In genomic region chr3:58372066-58372904, GRCm38 (mm10) we compare ENCODE assay signal across 8 mouse cellular contexts. TPM values are rescaled to one million over a fixed set of nuclear protein-coding genes. Genes with fewer than 3 reads are reported as not detected.
DNase-seq lines count a peak whose midpoint lies in the region; ATAC-seq lines count a peak whose summit lies in the region.

No protein-coding gene starts in this region.

- H3K36me3 ChIP-seq in hindbrain, embryonic 15.5 days, result no peaks in the 10 kb centered on the region
- no peaks in the 10 kb centered on the region for H3K36me3 ChIP-seq in stomach, embryonic 14.5 days (ENCODE audit: control insufficient read depth, insufficient read depth, low read length)

- H3K9ac ChIP-seq in hindbrain, embryonic 15.5 days, result no peak overlapping the region
- H3K9ac ChIP-seq in stomach, embryonic 14.5 days (replicated peaks; ENCODE audit: low read depth, low read length), result no peak overlapping the region

- H3K9me3 ChIP-seq in hindbrain, embryonic 15.5 days, result no peaks in the 10 kb centered on the region
- no peaks in the 10 kb centered on the region for H3K9me3 ChIP-seq in stomach, embryonic 14.5 days (ENCODE audit: control insufficient read depth, low read depth, low read length)

- peak overlapping the region; percentile 52; the same call in 1 of the 2 replicates for H3K27ac ChIP-seq in hindbrain, embryonic 15.5 days (replicated peaks)
- H3K27ac ChIP-seq in stomach, embryonic 14.5 days (ENCODE audit: low read length), result peak overlapping the region; percentile 8; the same call in 1 of the 2 replicates

- peak; percentile 31 for DNase-seq in WW6 (ENCODE audit: low read depth, low spot score)
- DNase-seq in cerebellum, postnatal 10 days, result peak; percentile 80 to 85
- DNase-seq in gastrocnemius, adult 8-10 months (ENCODE audit: low spot score in 2 of 2), result peak; percentile 19 to 23
- DNase-seq in layer of hippocampus, postnatal 14 days (ENCODE audit: low spot score in 2 of 2), result peak; percentile 24 to 52
- DNase-seq in lung, postnatal 25 days (ENCODE audit: low spot score), result peak; percentile 90
- DNase-seq in thymus, postnatal 25 days, result no peak

- no peaks in the 10 kb centered on the region for H3K27me3 ChIP-seq in hindbrain, embryonic 15.5 days
- H3K27me3 ChIP-seq in stomach, embryonic 14.5 days (ENCODE audit: control insufficient read depth, insufficient read depth, low read length), result no peaks in the 10 kb centered on the region

- peak; percentile 94 for ATAC-seq in hindbrain, embryonic 15.5 days (ENCODE audit: low FRiP score, low read depth)
- peak; percentile 93 for ATAC-seq in stomach, embryonic 14.5 days (ENCODE audit: insufficient number of reproducible peaks, insufficient read depth, low FRiP score, low read depth)

- whole genome bisulfite sequencing in hindbrain, embryonic 15.5 days, result 9% methylated on average over 9 of the region's 9 CpGs
- WGBS in stomach, embryonic 14.5 days, result 10% methylated on average over 9 of the region's 9 CpGs

- peak overlapping the region; percentile 42 for H3K4me2 ChIP-seq in hindbrain, embryonic 15.5 days
- H3K4me2 ChIP-seq in stomach, embryonic 14.5 days (replicated peaks; ENCODE audit: low read depth, low read length), result peak overlapping the region; percentile 33

- peak overlapping the region; percentile 9; the same call in 1 of the 2 replicates for H3K4me3 ChIP-seq in hindbrain, embryonic 15.5 days
- no peak overlapping the region for H3K4me3 ChIP-seq in stomach, embryonic 14.5 days (ENCODE audit: low read depth, low read length)

- peaks cover 17% of the 10 kb centered on the region for H3K4me1 ChIP-seq in hindbrain, embryonic 15.5 days (replicated peaks)
- peaks cover 12% of the 10 kb centered on the region; the same call in 1 of the 2 replicates for H3K4me1 ChIP-seq in stomach, embryonic 14.5 days (ENCODE audit: control insufficient read depth, insufficient read depth, low read length)

RNA-seq across cellular contexts. Expression of gene Tsc22d2, which starts 42.2 kb away (rescaled TPM):
- 10 to 100 TPM; 23.7 to 29.8 (median 26.0) TPM for total RNA-seq in gastrocnemius, adult 8-10 months (2022)
- polyA plus RNA-seq in hindbrain, embryonic 15.5 days (2015; fragmentation: Nextera tagmentation; extraction: Ambion mirVana), result 8.4 and 9.3 TPM in 2 replicates
- total RNA-seq in layer of hippocampus, postnatal 14 days (2021), result 10 to 100 TPM; 37.6 to 38.0 TPM
- polyA plus RNA-seq in stomach, embryonic 14.5 days (2014; fragmentation: Nextera tagmentation; extraction: Ambion mirVana), result 15.0 and 16.5 TPM in 2 replicates
